Mouse (Mus musculus): ENCODE measurements around the gene Hoxc8.

Gene Hoxc8

DNA sequence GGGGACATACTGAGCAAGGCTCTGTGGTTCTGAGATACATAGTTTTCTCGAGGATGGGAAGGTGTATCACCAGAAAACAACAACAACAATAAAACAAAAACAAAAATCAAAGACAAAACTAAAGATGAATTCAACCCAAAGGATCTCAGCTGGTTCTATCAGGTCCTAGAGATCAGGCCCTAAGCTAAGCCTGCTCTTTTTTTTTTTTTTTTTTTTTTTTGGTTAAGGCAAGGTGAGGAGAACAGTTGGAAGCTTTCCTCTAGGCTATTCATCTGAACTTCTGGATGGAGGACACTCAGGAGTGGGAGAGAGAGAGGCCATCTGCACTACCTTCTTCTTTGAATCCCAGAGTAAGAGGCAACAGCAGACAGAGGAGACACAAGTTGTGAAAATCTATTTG, 47.2 kb downstream of the Hoxc8 start:
- DNase-seq, result no peak

DNA sequence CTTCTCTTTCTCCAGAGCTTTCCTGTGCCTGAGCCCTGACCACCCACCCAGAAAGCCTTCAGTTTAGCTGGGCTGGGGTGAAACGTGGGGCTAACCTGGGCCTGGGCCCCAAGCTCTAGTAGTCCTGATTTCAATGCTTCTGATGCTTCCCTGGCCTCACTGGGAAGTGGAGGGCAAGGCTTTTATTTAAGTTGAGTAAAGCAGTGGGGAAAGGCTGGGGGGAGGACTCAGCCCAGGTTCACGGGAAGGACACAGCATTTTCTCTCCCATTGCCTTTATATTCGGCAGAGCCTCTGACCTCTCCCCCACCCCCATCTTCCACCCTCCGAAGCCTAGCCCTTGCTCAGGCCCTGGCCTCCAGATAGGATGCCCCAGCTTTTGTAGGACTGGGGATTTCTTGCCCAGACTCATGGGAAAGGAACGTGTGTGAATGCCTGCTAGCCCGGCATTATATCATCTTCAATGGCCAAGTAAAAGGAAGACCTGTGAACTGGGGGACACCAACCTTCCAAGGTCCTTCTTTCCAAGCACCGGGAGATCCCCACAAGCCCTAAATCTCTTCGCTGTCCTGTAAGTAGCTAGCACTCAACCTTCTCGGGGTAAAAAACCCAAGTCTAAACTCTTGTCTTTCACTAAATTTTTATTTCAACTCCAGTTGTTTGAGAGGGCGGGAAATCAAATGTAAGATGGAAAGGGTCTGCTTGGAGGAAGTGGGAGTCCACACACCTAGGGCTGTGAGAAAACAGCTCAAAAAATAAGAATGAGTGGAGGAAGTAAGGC, 48.5 kb downstream of the Hoxc8 start:
- DNase-seq, result no peak

DNA sequence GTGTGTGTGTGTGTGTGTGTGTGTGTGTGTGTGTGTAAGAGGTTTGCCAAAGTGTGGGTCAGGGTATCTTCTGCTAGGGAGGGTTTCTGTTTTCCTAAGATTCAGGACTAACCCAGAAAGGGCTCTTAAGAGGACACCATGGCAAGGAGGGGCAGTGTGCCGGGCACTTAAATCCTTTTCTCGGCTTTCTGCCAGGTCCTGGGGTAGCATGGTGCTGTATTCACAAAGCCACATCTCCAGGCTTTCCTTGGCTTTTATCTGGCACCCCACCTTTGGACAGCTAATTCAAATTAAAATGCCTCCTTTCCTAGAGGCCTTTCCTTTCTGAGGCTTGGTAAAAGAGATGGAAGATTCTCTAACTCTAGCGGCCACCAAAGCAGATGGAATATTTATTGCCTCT, 49.2 kb downstream of the Hoxc8 start:
- no peak for DNase-seq

DNA sequence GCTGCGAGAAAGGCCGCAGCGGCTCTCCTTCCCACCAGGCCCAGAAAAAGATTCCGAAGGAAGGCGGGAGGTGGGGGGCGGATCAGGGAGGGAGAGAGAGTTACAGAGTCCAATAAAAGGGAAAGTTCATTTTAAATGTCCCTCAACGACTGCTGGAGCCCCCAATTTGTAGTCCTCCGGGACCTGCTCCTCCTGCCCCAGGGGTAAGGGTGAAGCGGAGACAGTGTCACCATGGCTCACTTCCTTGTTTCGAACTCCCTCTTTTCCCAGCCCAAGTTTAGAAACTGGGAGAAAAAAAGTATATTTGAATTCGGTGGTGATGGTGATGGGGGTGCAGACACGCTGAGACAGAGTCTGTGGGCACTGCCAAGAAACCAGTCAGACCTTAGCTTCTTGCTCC, 50.2 kb downstream of the Hoxc8 start:
- DNase-seq, result peak; percentile 34

DNA sequence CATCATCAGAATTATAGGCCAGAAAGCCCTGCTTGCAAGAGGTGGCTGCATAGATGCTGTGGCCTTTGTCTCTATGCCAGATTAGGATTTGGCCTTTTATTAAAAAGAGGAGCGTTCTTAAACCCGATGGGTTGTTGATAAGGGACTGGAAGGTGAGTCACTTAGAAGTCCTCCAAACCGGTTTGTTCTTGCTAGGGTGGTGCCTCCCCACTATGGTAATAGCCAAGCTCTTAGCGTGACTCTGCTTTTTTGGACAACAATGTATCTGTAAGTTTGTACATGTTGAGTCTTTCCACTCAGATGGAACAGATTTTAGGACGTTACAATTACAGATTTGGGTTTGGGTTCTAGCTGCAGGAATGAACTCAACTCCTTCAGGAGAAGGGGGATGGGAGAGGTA, 51.2 kb downstream of the Hoxc8 start:
- DNase-seq, result no peak

DNA sequence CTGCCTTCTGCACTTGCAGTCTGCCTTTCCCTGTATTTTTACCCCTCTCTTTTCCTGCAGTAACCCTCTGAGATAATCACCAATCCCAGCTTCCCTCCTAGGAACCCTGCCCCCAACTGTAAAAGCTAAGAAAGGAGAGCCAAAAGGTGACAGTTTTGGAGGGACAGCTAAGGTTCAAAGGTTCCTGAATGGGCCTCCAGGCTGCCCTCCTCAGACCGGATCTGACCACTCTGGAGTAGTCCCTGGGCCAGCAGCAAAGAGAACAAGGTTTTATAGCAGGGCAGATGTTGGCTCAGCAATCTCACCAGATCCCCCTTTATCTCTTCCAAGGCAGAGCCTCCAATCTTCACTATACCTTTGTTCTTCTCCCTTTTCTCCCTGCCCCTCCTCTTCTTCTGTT, 51.8 kb downstream of the Hoxc8 start:
- DNase-seq, result peak; percentile 35
